Mouse (Mus musculus) embryonic facial prominence, embryonic 14.5 days (tissue): ENCODE results near the gene Arhgef19. TPM values are rescaled to one million over a fixed set of nuclear protein-coding genes. Genes with fewer than 3 reads are reported as not detected.

Source experiments
- polyA plus RNA-seq: library from polyadenylated mRNA; unstranded; fragments of >200 nt; fragmentation: Nextera tagmentation; extraction: Ambion mirVana; gene quantifications from 2 replicates; pipeline ENCODE4 v1.2.1, GENCODE M21; 2014

Arhgef19 gene
- polyA plus RNA-seq, 1 experiment from 2014 or later = 17.7 TPM

Other genes starting within 250 kb of the Arhgef19 start
- gene Mfap2, start 229.1 kb upstream of the Arhgef19 start, polyA plus RNA-seq = 745 and 811 TPM in 2 replicates
- 5.1 and 6.2 TPM in 2 replicates for gene Crocc, start 178.9 kb upstream of the Arhgef19 start, polyA plus RNA-seq
- 66.5 and 78.8 TPM in 2 replicates for gene Necap2, start 161.1 kb upstream of the Arhgef19 start, polyA plus RNA-seq
- gene Spata21, start 151.2 kb upstream of the Arhgef19 start, polyA plus RNA-seq = 0.33 TPM in 1 of 2 replicates, not detected in the other
- gene Szrd1, start 99.7 kb upstream of the Arhgef19 start, polyA plus RNA-seq = 38.7 and 40.2 TPM in 2 replicates
- gene Fbxo42, start 91.6 kb upstream of the Arhgef19 start, polyA plus RNA-seq = 22.7 and 24.9 TPM in 2 replicates
- 5.1 and 5.2 TPM in 2 replicates for gene Rsg1, start 25.5 kb upstream of the Arhgef19 start, polyA plus RNA-seq
- 2.1 and 4.2 TPM in 2 replicates for gene Epha2, start 61.7 kb downstream of the Arhgef19 start, polyA plus RNA-seq
- gene Fam131c, start 128.7 kb downstream of the Arhgef19 start, polyA plus RNA-seq = 2.2 and 2.9 TPM in 2 replicates
- 1.2 and 1.3 TPM in 2 replicates for gene Clcnka, start 159.2 kb downstream of the Arhgef19 start, polyA plus RNA-seq
- gene Clcnkb, start 176.5 kb downstream of the Arhgef19 start, polyA plus RNA-seq = not detected in 2 replicates
- 3.4 and 8.8 TPM in 2 replicates for gene Hspb7, start 181.3 kb downstream of the Arhgef19 start, polyA plus RNA-seq
- not detected in 2 replicates for gene Srarp, start 196.6 kb downstream of the Arhgef19 start, polyA plus RNA-seq
- gene Zbtb17, start 205.2 kb downstream of the Arhgef19 start, polyA plus RNA-seq = 22.0 and 28.7 TPM in 2 replicates